Mouse (Mus musculus) lung, postnatal 25 days (tissue): ENCODE results near the gene Tcte1.
A peak's percentile ranks its signal among the peaks of the same experiment; 100 is the strongest.

Experiments
- DNase-seq: peaks from one replicate; pipeline ENCODE4 v3.0.0; 2022; ENCODE audit warnings: low spot score

Tcte1 gene

GRCm38 (mm10) chr17:45565103-45565502, 41.9 kb downstream of the Tcte1 start:
- no peak for DNase-seq

- no peak for DNase-seq
Observed at GRCm38 (mm10) chr17:45566031-45566359, 42.8 kb downstream of the Tcte1 start.

DNA sequence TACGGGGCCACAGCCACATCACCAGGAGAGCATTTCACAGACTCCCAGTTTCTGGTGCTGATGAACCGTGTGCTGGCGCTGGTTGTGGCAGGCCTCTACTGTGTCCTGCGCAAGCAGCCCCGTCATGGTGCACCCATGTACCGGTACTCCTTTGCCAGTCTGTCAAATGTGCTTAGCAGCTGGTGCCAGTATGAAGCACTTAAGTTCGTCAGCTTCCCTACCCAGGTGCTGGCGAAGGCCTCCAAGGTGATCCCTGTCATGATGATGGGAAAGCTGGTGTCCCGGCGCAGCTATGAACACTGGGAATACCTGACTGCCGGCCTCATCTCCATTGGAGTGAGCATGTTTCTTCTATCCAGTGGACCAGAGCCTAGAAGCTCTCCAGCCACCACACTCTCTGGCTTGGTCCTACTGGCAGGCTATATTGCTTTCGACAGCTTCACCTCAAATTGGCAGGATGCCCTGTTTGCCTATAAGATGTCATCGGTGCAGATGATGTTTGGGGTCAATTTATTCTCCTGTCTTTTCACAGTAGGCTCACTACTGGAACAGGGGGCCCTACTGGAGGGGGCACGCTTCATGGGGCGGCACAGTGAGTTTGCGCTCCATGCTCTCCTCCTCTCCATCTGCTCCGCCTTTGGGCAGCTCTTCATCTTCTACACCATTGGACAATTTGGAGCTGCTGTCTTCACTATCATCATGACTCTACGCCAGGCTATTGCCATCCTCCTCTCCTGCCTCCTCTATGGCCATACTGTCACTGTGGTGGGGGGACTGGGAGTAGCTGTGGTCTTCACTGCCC, 43.3 kb downstream of the Tcte1 start:
- DNase-seq: no peak

- DNase-seq: no peak
Observed at GRCm38 (mm10) chr17:45567162-45567601, 43.9 kb downstream of the Tcte1 start.

DNA sequence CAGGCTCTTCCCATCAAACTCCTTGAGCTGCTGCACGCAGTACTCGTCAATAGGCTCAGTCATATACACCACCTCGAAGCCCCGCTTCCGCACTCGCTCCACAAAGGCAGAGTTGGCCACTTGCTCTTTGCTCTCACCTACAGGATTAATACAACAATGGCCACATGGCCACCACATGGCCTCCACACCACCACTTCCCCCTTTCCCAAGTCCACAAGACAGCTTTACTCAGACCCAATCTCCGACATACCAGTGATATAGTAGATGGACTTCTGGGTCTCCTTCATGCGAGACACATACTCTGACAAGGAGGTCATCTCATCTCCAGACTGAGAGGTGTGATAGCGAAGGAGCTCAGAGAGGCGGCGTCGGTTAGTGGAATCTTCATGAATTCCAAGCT, 45.8 kb downstream of the Tcte1 start:
- no peak for DNase-seq

DNA sequence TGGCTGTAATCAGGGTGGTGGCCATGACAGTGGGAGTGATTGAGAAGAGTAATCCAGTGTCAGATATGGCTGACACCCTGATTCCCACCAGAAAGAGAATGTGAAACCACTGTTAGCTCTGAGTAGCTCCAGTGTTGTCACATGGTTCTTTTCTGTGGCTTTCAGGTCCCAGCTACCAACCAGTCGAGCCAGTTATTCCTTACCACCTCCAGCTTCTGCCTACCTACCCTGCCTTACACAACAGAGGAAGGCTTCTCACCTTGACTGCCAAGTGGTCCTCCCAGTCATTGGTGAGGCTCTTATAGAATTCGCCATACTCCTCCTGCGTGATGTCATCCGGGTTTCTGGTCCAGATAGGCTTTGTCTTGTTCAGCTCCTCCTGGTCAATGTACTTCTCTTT, 46.8 kb downstream of the Tcte1 start:
- no peak for DNase-seq

- DNase-seq: peak; percentile 87
Observed at GRCm38 (mm10) chr17:45572103-45573086, 49.2 kb downstream of the Tcte1 start.

- peak; percentile 98 for DNase-seq
Observed at GRCm38 (mm10) chr17:45573087-45573779, 50.0 kb downstream of the Tcte1 start, which contains the start of gene Hsp90ab1. Hsp90ab1 (minus strand) TSS chr17:45573271.

DNA sequence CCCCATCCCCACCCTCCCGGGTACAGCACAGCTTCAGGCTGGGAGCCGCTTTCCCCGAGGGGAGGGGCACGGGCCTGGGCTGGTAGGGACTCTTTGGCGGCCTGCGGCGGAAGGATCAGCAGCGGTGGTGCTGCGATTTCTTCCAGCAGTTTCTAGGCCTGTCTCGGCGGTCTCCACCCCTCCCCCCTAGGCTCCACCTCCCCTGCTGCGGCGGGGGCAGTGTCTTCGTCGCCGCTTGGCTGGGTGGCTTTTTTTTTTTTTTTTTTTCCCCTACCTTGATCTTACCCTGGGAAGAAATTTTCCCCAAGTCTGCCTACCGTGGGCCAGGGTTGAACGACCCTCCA, 50.5 kb downstream of the Tcte1 start:
- DNase-seq: peak; percentile 98

DNA sequence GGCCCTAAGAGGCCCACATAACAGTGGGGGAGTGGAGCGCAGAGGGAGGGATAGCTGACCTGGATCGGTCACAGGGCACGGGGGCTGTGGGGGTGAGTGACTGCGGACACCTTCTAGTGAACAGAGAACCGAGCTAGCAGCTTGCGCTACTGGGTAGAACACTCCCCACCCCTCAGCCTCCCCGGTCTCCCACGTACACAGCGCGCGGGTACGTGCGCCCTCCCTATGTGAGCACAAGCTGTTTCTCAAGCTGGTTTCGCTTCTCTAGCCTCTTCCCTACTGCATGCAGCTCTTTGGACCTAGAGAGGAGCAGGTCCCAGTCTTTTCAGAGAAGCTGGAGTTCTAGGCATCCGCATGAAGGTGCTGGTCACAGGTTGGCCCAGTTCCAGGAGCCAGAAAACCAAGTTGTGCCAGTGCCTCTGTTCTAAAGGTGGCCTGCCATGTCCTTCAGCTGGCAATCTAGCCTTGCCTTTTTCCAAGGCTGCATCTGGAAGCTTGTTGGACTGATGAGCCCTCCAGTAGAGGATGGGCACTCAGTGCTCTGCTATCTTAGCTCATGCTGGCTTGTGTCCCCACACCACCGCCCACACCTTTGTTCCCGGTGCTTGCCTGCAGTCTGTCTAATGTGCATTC, 51.0 kb downstream of the Tcte1 start:
- DNase-seq: peak; percentile 69

DNA sequence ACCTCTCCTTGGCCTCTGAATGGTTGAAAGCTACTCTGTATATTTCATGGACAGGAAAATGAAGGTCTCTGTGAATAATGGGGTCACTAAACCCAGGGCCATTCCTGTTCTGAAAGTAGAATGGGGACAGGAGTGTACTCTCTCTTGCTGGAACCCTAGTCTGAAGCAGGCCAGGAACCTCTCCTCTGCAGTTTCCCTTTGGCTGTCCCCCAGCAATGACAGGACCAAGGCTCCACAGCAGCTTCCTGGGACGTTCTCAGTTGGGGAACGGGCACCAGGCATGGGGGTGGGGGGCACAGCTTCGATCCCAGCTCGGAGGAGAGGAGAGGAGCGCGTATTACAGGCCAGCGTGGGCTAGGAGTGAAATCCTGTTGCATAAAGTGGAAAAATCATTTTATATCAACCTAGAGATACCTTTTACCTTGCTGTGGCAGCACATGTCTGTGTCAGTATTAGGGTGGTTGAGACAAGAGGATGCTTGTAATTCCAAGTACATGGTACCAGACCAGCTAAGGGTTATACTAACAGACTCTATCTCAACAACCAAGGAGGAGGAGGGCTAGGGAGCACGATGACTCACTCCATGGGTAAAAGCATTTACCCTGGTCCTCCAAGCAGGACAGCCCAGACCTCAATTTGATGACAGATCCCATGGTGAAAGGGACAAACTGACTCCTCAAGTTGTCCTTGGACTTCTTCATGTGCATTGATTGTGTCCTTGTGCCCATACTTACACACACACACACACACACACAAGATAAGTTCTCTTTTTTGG, 52.1 kb downstream of the Tcte1 start:
- DNase-seq: no peak

DNA sequence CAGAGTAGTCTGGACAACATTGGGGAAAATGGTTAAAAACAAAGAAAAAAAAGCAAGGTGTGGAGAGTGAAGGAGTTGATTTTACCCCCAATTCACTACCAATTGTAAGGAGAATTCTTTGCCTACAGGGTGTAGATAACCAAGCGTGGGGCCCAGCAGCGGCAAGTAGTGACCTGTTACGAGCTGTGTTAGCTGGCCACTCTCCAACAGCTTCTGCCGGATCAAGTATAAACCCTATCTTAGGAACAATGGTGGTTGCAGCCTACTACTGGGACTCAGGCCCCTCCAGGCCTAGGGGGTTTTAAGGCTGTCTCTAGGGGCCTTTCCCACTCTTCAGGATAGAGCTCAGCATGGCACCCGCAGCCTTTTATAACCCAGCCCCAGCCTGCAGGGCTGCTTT, 55.0 kb downstream of the Tcte1 start:
- no peak for DNase-seq

GRCm38 (mm10) chr17:45578843-45579242, 55.6 kb downstream of the Tcte1 start:
- DNase-seq: no peak

DNA sequence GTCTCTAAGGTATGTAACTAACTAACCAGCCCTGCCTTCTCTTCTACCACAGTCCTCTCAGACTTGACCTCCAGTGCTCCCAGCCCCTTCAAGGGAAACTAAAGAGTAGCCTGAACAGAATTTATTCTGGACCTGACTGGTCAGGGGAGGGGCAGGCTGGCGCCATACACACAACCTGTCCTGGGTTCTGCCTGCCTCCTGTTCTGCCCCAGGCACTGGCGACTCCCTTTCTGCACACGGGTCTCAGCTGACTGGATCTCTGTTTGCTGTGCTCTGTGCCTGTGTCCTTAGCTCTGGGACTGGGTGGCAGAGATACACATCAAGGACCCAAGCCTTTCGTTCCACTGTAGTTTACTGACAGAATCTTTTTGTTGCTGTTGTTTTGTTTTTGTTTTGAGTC, 56.3 kb downstream of the Tcte1 start:
- DNase-seq: no peak

- peak; percentile 70 for DNase-seq
Observed at GRCm38 (mm10) chr17:45580958-45581477, 57.8 kb downstream of the Tcte1 start.

GRCm38 (mm10) chr17:45581567-45581983, 58.3 kb downstream of the Tcte1 start:
- DNase-seq: peak; percentile 79

DNA sequence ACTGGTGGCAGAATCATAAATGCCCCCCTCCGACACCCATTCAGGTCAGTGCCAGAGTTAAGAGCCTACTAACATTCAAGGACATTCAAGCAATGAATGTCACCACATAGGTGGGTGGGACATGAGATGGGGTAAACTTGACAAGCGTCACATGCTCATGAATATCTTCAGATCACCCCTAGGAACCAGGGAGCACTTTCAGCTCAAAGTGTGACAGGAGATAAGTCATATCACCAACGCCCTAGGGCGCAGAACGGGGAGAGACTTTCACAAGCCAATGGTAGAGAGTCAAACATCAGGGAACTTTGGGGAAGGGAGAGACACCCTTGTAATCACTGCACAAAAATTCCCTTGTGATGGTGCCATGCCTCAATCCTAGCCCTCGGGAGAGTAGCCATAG, 59.0 kb downstream of the Tcte1 start:
- DNase-seq: no peak

DNA sequence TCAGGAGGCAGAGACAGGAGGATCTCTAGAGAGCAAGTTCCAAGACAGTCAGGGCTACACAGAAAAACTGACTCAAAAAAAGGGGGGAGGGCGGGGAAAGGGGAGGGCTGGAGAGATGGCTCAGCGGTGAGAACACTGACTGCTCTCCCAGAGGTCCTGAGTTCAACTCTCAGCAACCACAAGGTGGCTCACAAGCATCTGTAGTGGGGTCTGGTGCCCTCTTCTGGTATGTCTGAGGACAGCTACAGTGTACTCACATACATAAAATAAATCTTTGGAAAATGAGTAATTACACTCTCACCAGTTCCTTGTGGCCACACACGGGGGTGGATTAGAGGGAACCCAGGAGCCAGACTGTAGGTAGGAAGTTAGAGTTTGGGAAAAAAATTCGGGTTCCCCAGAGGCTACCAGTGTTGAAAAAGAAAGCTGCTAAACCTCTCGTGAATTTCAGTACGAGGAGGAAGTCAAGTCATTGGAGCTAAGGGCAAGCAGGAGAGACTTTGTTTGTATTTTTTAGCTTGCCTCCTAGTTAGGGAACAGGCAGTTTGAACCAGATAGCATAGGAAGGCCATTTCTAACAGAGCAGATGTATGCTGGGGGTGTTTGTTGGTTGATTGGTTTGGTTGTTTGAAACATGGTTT, 59.6 kb downstream of the Tcte1 start:
- DNase-seq: no peak

GRCm38 (mm10) chr17:45584096-45584896, 61.1 kb downstream of the Tcte1 start:
- peak; percentile 90 for DNase-seq
